Mouse (Mus musculus) forebrain, embryonic 11.5 days (tissue): ENCODE measurements around the gene H2afb1. TPM values are rescaled to one million over a fixed set of nuclear protein-coding genes. Genes with fewer than 3 reads are reported as not detected.
"Not testable (repeated sequence)": the region's sequence is repeated elsewhere in the genome, so short reads cannot be mapped to it uniquely, and the experiment has no call there.

Experiments used
- ATAC-seq: fragments of 200-750 bp; cut with Nextera tagmentation; replicated peaks from 2 replicates; pipeline ENCODE4 v1.8.0; 2017; ENCODE audit warnings: moderate TSS enrichment; ENCODE audit not compliant: low FRiP score
- DNase-seq: peaks from one replicate; pipeline ENCODE4 v3.0.0-alpha.2; 2017; ENCODE audit warnings: low spot score
- H3K27ac ChIP-seq: fragments of 300-500 bp; sonication (generic); 2 replicates; pipeline ENCODE4 v1.5.1; 2014; ENCODE audit warnings: low read depth, low read length
- H3K27me3 ChIP-seq: fragments of 300-500 bp; sonication (generic); 2 replicates; pipeline ENCODE4 v1.6.1; 2014; ENCODE audit warnings: mild to moderate bottlenecking, low read length, mixed read lengths; ENCODE audit not compliant: control insufficient read depth, insufficient read depth
- H3K36me3 ChIP-seq: fragments of 300-500 bp; sonication (generic); 2 replicates; pipeline ENCODE4 v1.6.1; 2014; ENCODE audit warnings: mild to moderate bottlenecking, low read length, moderate library complexity, mixed read lengths; ENCODE audit not compliant: control insufficient read depth, insufficient read depth
- H3K4me1 ChIP-seq: fragments of 300-500 bp; sonication (generic); replicated peaks from 2 replicates; pipeline ENCODE4 v1.6.1; 2014; ENCODE audit warnings: low read length, mixed read lengths; ENCODE audit not compliant: control insufficient read depth, insufficient read depth
- H3K4me2 ChIP-seq: fragments of 300-500 bp; sonication (generic); 2 replicates; pipeline ENCODE4 v1.6.1; 2014; ENCODE audit warnings: low read depth, mild to moderate bottlenecking, low read length, moderate library complexity, mixed read lengths; ENCODE audit not compliant: severe bottlenecking
- H3K4me3 ChIP-seq: fragments of 300-500 bp; sonication (generic); 2 replicates; pipeline ENCODE4 v1.5.1; 2014; ENCODE audit warnings: low read depth, low read length
- H3K9ac ChIP-seq: fragments of 300-500 bp; sonication (generic); 2 replicates; pipeline ENCODE4 v1.6.1; 2014; ENCODE audit warnings: low read length
- H3K9me3 ChIP-seq: fragments of 300-500 bp; sonication (generic); 2 replicates; pipeline ENCODE4 v1.6.1; 2016; ENCODE audit warnings: low read length, mixed read lengths; ENCODE audit not compliant: control insufficient read depth
- WGBS: fragments of 180-500 bp; shearing (Covaris S2); extraction: QIAGEN DNeasy Blood & Tissue Kit; methylation state at CpG from one replicate; pipeline ENCODE4 v1.1.7; 2014; 5-methylcytosine and 5-hydroxymethylcytosine counted together
- polyA plus RNA-seq: library from polyadenylated mRNA; unstranded; fragments of >200 nt; fragmentation: Nextera tagmentation; extraction: Ambion mirVana; gene quantifications from 2 replicates; pipeline ENCODE4 v1.2.1, GENCODE M21; 2014

H2afb1 gene
- polyA plus RNA-seq: not detected in 2 replicates

DNA sequence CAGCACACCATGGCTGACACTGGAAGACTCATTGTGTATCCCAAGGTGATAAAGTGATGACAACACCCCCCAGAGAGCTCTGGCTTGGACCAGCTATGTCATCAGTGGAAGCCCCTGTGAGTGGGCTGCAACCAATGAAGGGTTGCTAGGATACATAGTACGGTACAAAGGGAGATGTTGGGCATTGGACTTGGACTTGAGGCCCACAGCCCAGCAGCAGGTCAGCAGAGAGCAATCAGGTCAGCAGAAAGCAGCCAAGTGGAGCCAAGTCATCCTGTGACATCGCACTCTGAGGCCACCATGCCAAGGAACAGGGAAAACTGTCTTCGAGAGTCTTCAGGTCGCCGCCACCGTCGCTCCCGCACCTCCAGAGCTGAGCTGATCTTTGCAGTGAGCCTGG is at the start of gene H2afb1:
H2afb1 (plus strand) TSS at position 301 of the 400 bp plus-strand sequence.
- not testable (repeated sequence) for H3K9ac ChIP-seq, H3K27ac ChIP-seq, H3K36me3 ChIP-seq, H3K4me2 ChIP-seq, DNase-seq, H3K4me3 ChIP-seq, H3K4me1 ChIP-seq, ATAC-seq, H3K27me3 ChIP-seq, H3K9me3 ChIP-seq
- WGBS: over 99% methylated on average over 6 of the region's 8 CpGs

DNA sequence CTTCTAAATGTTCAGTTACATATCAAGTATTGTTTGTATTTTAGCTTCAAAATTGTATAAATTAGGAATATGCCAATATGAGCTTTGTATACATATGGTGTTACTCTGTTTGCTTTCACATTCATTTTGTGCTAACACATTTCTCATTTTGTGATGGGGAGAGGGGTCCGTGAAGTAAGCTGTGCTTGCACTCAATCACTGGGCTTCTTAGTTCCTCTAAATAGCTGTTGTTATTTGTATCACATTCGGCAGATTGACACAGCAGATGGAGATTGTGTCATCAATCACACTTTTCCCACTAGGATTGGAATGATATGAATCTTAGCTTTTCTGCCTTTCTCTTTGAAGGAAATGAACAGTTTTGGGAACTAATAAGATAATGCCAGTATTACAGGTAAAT is 21.5 kb downstream of the H2afb1 start:
- H3K4me3 ChIP-seq: no peak overlapping the region
- WGBS: 80% methylated on average over 2 of the region's 2 CpGs
- ATAC-seq: no peak

More for the DNA sequence above, 21.5 kb downstream of the H2afb1 start:
- Histone ChIP-seq H3K4me2 (no peak overlapping the region), H3K4me1 (no peaks in the 10 kb centered on the region), H3K9me3 (no peaks in the 10 kb centered on the region), H3K27me3 (no peaks in the 10 kb centered on the region), H3K36me3 (no peaks in the 10 kb centered on the region), H3K27ac (no peak overlapping the region), H3K9ac (no peak overlapping the region)
- no peak for DNase-seq
